27 mouse cellular contexts compared by ENCODE assay signal in genomic region chr4:155551073-155551472, GRCm38 (mm10). TPM values are rescaled to one million over a fixed set of nuclear protein-coding genes. Genes with fewer than 3 reads are reported as not detected.
DNase-seq lines count a peak whose midpoint lies in the region; ATAC-seq and TF ChIP-seq lines count a peak whose summit lies in the region.
"Had no signal": no experiment of that assay in that cellular context is flagged by ENCODE, and none has a peak within 500 bp of the region (broad histone marks: within the 10 kb centered on the region; RNA-seq: fewer than 3 reads in every experiment).

No protein-coding gene starts in this region.

- no peaks in the 10 kb centered on the region for H3K27me3 ChIP-seq in CH12.LX (replicated peaks)
- no peaks in the 10 kb centered on the region for H3K27me3 ChIP-seq in midbrain, embryonic 11.5 days (ENCODE audit: control insufficient read depth, insufficient read depth, low read length)
- H3K27me3 ChIP-seq in lung, postnatal 0 days (replicated peaks; ENCODE audit: insufficient read depth, low read length), result no peaks in the 10 kb centered on the region
- H3K27me3 ChIP-seq: embryonic facial prominence, embryonic 12.5 days; embryonic facial prominence, embryonic 15.5 days; forebrain, embryonic 12.5 days; forebrain, embryonic 15.5 days; heart, embryonic 12.5 days; heart, embryonic 15.5 days had no signal

- dilution Hi-C loops in CH12.LX (cut with MboI; ENCODE audit: extremely low pct_ligation_motif_present, extremely low pct_unique_long_range_greater_than_20kb, low sequenced_read_pairs), result no loop called here

- intact Hi-C loops in left cerebral cortex, adult 2 months (cut with DNase I), result no loop called here

- no peak overlapping the region for H3K4me3 ChIP-seq in left cerebral cortex, adult 2 months
- no peak overlapping the region for H3K4me3 ChIP-seq in CH12.LX (replicated peaks in 1 of 3; ENCODE audit: low read depth in 2 of 3, low read length in 2 of 3, poor library complexity in 1 of 3)
- H3K4me3 ChIP-seq in bone marrow, adult 2 months (replicated peaks; ENCODE audit: control insufficient read depth, low read depth, low read length), result no peak overlapping the region
- no peak overlapping the region for H3K4me3 ChIP-seq in midbrain, embryonic 11.5 days (ENCODE audit: low read depth, low read length)
- no peak overlapping the region for H3K4me3 ChIP-seq in lung, postnatal 0 days (ENCODE audit: low read depth, low read length)
- H3K4me3 ChIP-seq: embryonic facial prominence, embryonic 12.5 days; embryonic facial prominence, embryonic 15.5 days; forebrain, embryonic 12.5 days; forebrain, embryonic 15.5 days; gastrocnemius, adult 2 months; heart, embryonic 12.5 days; heart, embryonic 15.5 days had no signal

- no peak for DNase-seq in frontal cortex, postnatal 10 days (ENCODE audit: low spot score in 2 of 2)
- no peak for DNase-seq in left cerebral cortex, adult 2 months (ENCODE audit: extremely low spot score in 1 of 2, low spot score in 2 of 2)
- no peak for DNase-seq in left cerebral cortex, adult 9 months (ENCODE audit: low spot score in 2 of 2)
- no peak for DNase-seq in CH12.LX (ENCODE audit: extremely low read depth)
- DNase-seq in midbrain, embryonic 11.5 days (ENCODE audit: low spot score, missing footprints), result no peak
- DNase-seq in lung, postnatal 0 days (ENCODE audit: low spot score), result no peak
- DNase-seq: adrenal gland, adult 8-10 months; adrenal gland, postnatal 25 days; cerebellum, adult 11-12 months; cerebellum, adult 9-10 months; cerebellum, postnatal 25 days; gastrocnemius, adult 2 months; gastrocnemius, postnatal 14 days; heart, adult 18-20 months; heart, postnatal 14 days; heart, postnatal 4 days had no signal

- peak overlapping the region; percentile 42 for H3K9ac ChIP-seq in CH12.LX (ENCODE audit: insufficient read depth, low read depth)
- no peak overlapping the region for H3K9ac ChIP-seq in midbrain, embryonic 11.5 days (ENCODE audit: low read length)
- H3K9ac ChIP-seq in lung, postnatal 0 days (replicated peaks; ENCODE audit: low read depth), result no peak overlapping the region
- H3K9ac ChIP-seq: embryonic facial prominence, embryonic 12.5 days; embryonic facial prominence, embryonic 15.5 days; forebrain, embryonic 12.5 days; forebrain, embryonic 15.5 days; heart, embryonic 12.5 days; heart, embryonic 15.5 days; hindbrain, embryonic 14.5 days had no signal

- H3K79me2 ChIP-seq in CH12.LX (replicated peaks; ENCODE audit: control insufficient read depth, extremely low read depth, insufficient read depth, poor library complexity, severe bottlenecking), result peaks cover 17% of the 10 kb centered on the region

- peak overlapping the region; percentile 55; the same call in 1 of the 2 replicates for H3K4me2 ChIP-seq in CH12.LX (ENCODE audit: insufficient read depth, low read depth, poor library complexity, severe bottlenecking)
- no peak overlapping the region for H3K4me2 ChIP-seq in midbrain, embryonic 11.5 days
- no peak overlapping the region for H3K4me2 ChIP-seq in lung, postnatal 0 days (replicated peaks; ENCODE audit: low read depth, low read length)
- H3K4me2 ChIP-seq: embryonic facial prominence, embryonic 12.5 days; embryonic facial prominence, embryonic 15.5 days; forebrain, embryonic 12.5 days; forebrain, embryonic 15.5 days; heart, embryonic 12.5 days; heart, embryonic 15.5 days; hindbrain, embryonic 14.5 days had no signal

- peak overlapping the region; percentile 9; the same call in 1 of the 2 replicates for H3K27ac ChIP-seq in left cerebral cortex, adult 2 months
- H3K27ac ChIP-seq in CH12.LX (ENCODE audit: insufficient read depth, low read depth), result peak overlapping the region; percentile 93
- H3K27ac ChIP-seq in bone marrow, adult 2 months (ENCODE audit: control insufficient read depth, insufficient read depth, low read depth, low read length, poor library complexity), result peak overlapping the region; percentile 72
- no peak overlapping the region for H3K27ac ChIP-seq in midbrain, embryonic 11.5 days (ENCODE audit: low read depth, low read length)
- H3K27ac ChIP-seq in lung, postnatal 0 days (ENCODE audit: low read length), result no peak overlapping the region
- H3K27ac ChIP-seq: embryonic facial prominence, embryonic 12.5 days; embryonic facial prominence, embryonic 15.5 days; forebrain, embryonic 12.5 days; forebrain, embryonic 15.5 days; gastrocnemius, adult 2 months; heart, embryonic 15.5 days; hindbrain, embryonic 14.5 days; hindbrain, postnatal 0 days had no signal

- H3K36me3 ChIP-seq in CH12.LX (replicated peaks in 1 of 2; ENCODE audit: control insufficient read depth in 1 of 2, insufficient read depth in 1 of 2, low read length in 1 of 2), result peaks cover 55 to 68% of the 10 kb centered on the region in 2 experiments
- H3K36me3 ChIP-seq in midbrain, embryonic 11.5 days (ENCODE audit: control insufficient read depth, insufficient read depth, low read length), result peaks cover 24% of the 10 kb centered on the region; the same call in 1 of the 2 replicates
- peaks cover 32% of the 10 kb centered on the region; the same call in 1 of the 2 replicates for H3K36me3 ChIP-seq in lung, postnatal 0 days (ENCODE audit: insufficient read depth, low read length)

- TF ChIP-seq RAD21 in CH12.LX (IDR thresholded peaks at IDR 0.05; ENCODE audit: low read depth, low read length), result no peak

- in situ Hi-C loops in CH12.LX (cut with MboI; ENCODE audit: low pct_ligation_motif_present, low pct_unique_long_range_greater_than_20kb, low sequenced_read_pairs), result no loop called here

- no peaks in the 10 kb centered on the region for H3K9me3 ChIP-seq in CH12.LX (replicated peaks; ENCODE audit: low read length)
- H3K9me3 ChIP-seq in midbrain, embryonic 11.5 days (ENCODE audit: control insufficient read depth, low read length), result no peaks in the 10 kb centered on the region
- no peaks in the 10 kb centered on the region for H3K9me3 ChIP-seq in lung, postnatal 0 days (ENCODE audit: low read length)
- H3K9me3 ChIP-seq: embryonic facial prominence, embryonic 12.5 days; embryonic facial prominence, embryonic 15.5 days; forebrain, embryonic 12.5 days; forebrain, embryonic 15.5 days; heart, embryonic 12.5 days; heart, embryonic 15.5 days had no signal

- WGBS in bone marrow, adult 2 months, result 89% methylated on average over 4 of the region's 4 CpGs
- WGBS in midbrain, embryonic 11.5 days, result 94% methylated on average over 4 of the region's 4 CpGs
- WGBS in lung, postnatal 0 days, result 89% methylated on average over 4 of the region's 4 CpGs

- H3K4me1 ChIP-seq in CH12.LX (ENCODE audit: control insufficient read depth in 1 of 2, insufficient read depth in 2 of 2), result peaks cover 11 to 38% of the 10 kb centered on the region in 2 experiments
- peaks cover 6% of the 10 kb centered on the region; the same call in 1 of the 2 replicates for H3K4me1 ChIP-seq in bone marrow, adult 2 months (ENCODE audit: control insufficient read depth, insufficient read depth, low read length)
- H3K4me1 ChIP-seq in midbrain, embryonic 11.5 days (ENCODE audit: control insufficient read depth, insufficient read depth, low read length), result no peaks in the 10 kb centered on the region
- no peaks in the 10 kb centered on the region for H3K4me1 ChIP-seq in lung, postnatal 0 days (ENCODE audit: insufficient read depth, low read depth, low read length)
- H3K4me1 ChIP-seq: embryonic facial prominence, embryonic 12.5 days; embryonic facial prominence, embryonic 15.5 days; forebrain, embryonic 12.5 days; forebrain, embryonic 15.5 days; heart, embryonic 12.5 days; heart, embryonic 15.5 days had no signal

- TF ChIP-seq EP300 in CH12.LX (IDR thresholded peaks at IDR 0.05; ENCODE audit: low read length), result no peak
- no peak for TF ChIP-seq EP300 in lung, postnatal 0 days (IDR thresholded peaks at IDR 0.05)

- ATAC-seq in frontal cortex, adult (ENCODE audit: low TSS enrichment), result peak; percentile 62; the same call in 1 of the 2 replicates
- ATAC-seq in midbrain, embryonic 11.5 days (ENCODE audit: low FRiP score), result no peak
- no peak for ATAC-seq in lung, postnatal 0 days
- ATAC-seq: forebrain, embryonic 15.5 days; hindbrain, postnatal 0 days; intestine, postnatal 0 days had no signal

- no peak for TF ChIP-seq CTCF in left cerebral cortex, adult 2 months (IDR thresholded peaks at IDR 0.05)
- TF ChIP-seq CTCF in CH12.LX (conservative IDR thresholded peaks at IDR 0.05 in 1 of 2, IDR thresholded peaks at IDR 0.05 in 1 of 2; ENCODE audit: low read depth in 2 of 2, low read length in 2 of 2), result no peak
- TF ChIP-seq CTCF in bone marrow, adult 2 months (IDR thresholded peaks at IDR 0.05; ENCODE audit: control insufficient read depth, insufficient read depth, low read length), result no peak
- no peak for TF ChIP-seq CTCF in lung, postnatal 0 days (IDR thresholded peaks at IDR 0.05)

- TF ChIP-seq POLR2A in CH12.LX (IDR thresholded peaks at IDR 0.05; ENCODE audit: low read depth, low read length), result no peak
- TF ChIP-seq POLR2A in bone marrow, adult 2 months (IDR thresholded peaks at IDR 0.05; ENCODE audit: borderline replicate concordance, control insufficient read depth, low read depth, low read length), result no peak

RNA-seq across cellular contexts. Expression of gene Nadk, which starts 11.1 kb away (rescaled TPM):
- 10 to 100 TPM; 55.9 to 58.2 TPM for total RNA-seq in left cerebral cortex, adult 2 months (2021)
- 138 and 162 TPM in 2 replicates for total RNA-seq in CH12.LX (2012; rRNA removed)
- total RNA-seq in CH12.LX (2014; rRNA removed), result 193 and 204 TPM in 2 replicates
- 199 and 212 TPM in 2 replicates for polyA plus RNA-seq in CH12.LX (2012; ENCODE audit: insufficient read length, low read depth)
- 28.2 and 52.6 TPM in 2 replicates for polyA plus RNA-seq in bone marrow, adult 2 months (2011; ENCODE audit: insufficient read depth, insufficient read length, low replicate concordance, missing spikeins)
- 98.3 and 99.8 TPM in 2 replicates for polyA plus RNA-seq in midbrain, embryonic 11.5 days (2014; fragmentation: Nextera tagmentation; extraction: Ambion mirVana)
- polyA plus RNA-seq in lung, postnatal 0 days (2015; fragmentation: Nextera tagmentation; extraction: Ambion mirVana), result 70.9 and 76.3 TPM in 2 replicates

RNA-seq across cellular contexts. Expression of gene Slc35e2, which starts 50.1 kb away (rescaled TPM):
- 10 to 100 TPM; 47.3 to 50.5 TPM for total RNA-seq in left cerebral cortex, adult 2 months (2021)
- total RNA-seq in CH12.LX (2012; rRNA removed) (14.2 and 14.6 TPM in 2 replicates), CH12.LX (2014; rRNA removed) (9.9 and 10.4 TPM in 2 replicates)
- 6.2 and 8.2 TPM in 2 replicates for polyA plus RNA-seq in CH12.LX (2012; ENCODE audit: insufficient read length, low read depth)
- 7.4 and 8.4 TPM in 2 replicates for polyA plus RNA-seq in bone marrow, adult 2 months (2011; ENCODE audit: insufficient read depth, insufficient read length, low replicate concordance, missing spikeins)
- polyA plus RNA-seq in midbrain, embryonic 11.5 days (2014; fragmentation: Nextera tagmentation; extraction: Ambion mirVana), result 18.0 and 18.1 TPM in 2 replicates
- polyA plus RNA-seq in lung, postnatal 0 days (2015; fragmentation: Nextera tagmentation; extraction: Ambion mirVana), result 3.1 and 3.7 TPM in 2 replicates

RNA-seq across cellular contexts. Expression of gene Gnb1, which starts 59.9 kb away (rescaled TPM):
- total RNA-seq in left cerebral cortex, adult 2 months (2021), result 100 to 1,000 TPM; 853 to 870 TPM
- total RNA-seq in CH12.LX (2012; rRNA removed) (106 and 134 TPM in 2 replicates), CH12.LX (2014; rRNA removed) (72.8 and 88.0 TPM in 2 replicates)
- polyA plus RNA-seq in CH12.LX (2012; ENCODE audit: insufficient read length, low read depth), result 407 and 450 TPM in 2 replicates
- 78.1 and 115 TPM in 2 replicates for polyA plus RNA-seq in bone marrow, adult 2 months (2011; ENCODE audit: insufficient read depth, insufficient read length, low replicate concordance, missing spikeins)
- 771 and 811 TPM in 2 replicates for polyA plus RNA-seq in midbrain, embryonic 11.5 days (2014; fragmentation: Nextera tagmentation; extraction: Ambion mirVana)
- polyA plus RNA-seq in lung, postnatal 0 days (2015; fragmentation: Nextera tagmentation; extraction: Ambion mirVana), result 445 and 452 TPM in 2 replicates

Comparison
In these comparisons a context has a peak if more than half of its experiments do, and no peak if none do; other contexts are left out.
1. H3K27ac ChIP-seq: peak in left cerebral cortex, adult 2 months (single experiment), CH12.LX (single experiment) and bone marrow, adult 2 months (single experiment); none in midbrain, embryonic 11.5 days (single experiment) and lung, postnatal 0 days (single experiment).